Mouse (Mus musculus) intestine, embryonic 14.5 days (tissue): ENCODE measurements at regions not wholly inside any gene's neighbourhood (a gene's known extent, or its start where the extent isn't known, plus 50 kb on each side); places are given as distances from the start of the nearest gene placed in this dataset.

ENCODE experiments used
- ATAC-seq: fragments of 200-750 bp; cut with Nextera tagmentation; replicated peaks from 2 replicates; pipeline ENCODE4 v1.8.0; 2017; ENCODE audit warnings: low read depth, moderate number of reproducible peaks, moderate TSS enrichment, moderate library complexity; ENCODE audit not compliant: low FRiP score, low TSS enrichment
- DNase-seq: peaks from one replicate; pipeline ENCODE4 v3.0.0-alpha.2; 2018; ENCODE audit warnings: low spot score
- H3K27ac ChIP-seq: fragments of 300-500 bp; sonication (generic); 2 replicates; pipeline ENCODE4 v1.5.1; 2014; ENCODE audit warnings: low read depth, mild to moderate bottlenecking, control low read depth
- H3K27me3 ChIP-seq: fragments of 300-500 bp; sonication (generic); replicated peaks from 2 replicates; pipeline ENCODE4 v1.6.1; 2014; ENCODE audit warnings: low read length, control low read depth; ENCODE audit not compliant: control insufficient read depth, insufficient read depth
- H3K36me3 ChIP-seq: fragments of 300-500 bp; sonication (generic); 2 replicates; pipeline ENCODE4 v1.6.1; 2014; ENCODE audit warnings: low read length, control low read depth; ENCODE audit not compliant: control insufficient read depth, insufficient read depth
- H3K4me1 ChIP-seq: fragments of 300-500 bp; sonication (generic); replicated peaks from 2 replicates; pipeline ENCODE4 v1.6.1; 2014; ENCODE audit warnings: low read length, control low read depth, mixed read lengths; ENCODE audit not compliant: control insufficient read depth, insufficient read depth
- H3K4me2 ChIP-seq: fragments of 300-500 bp; sonication (generic); 2 replicates; pipeline ENCODE4 v1.6.1; 2014; ENCODE audit warnings: low read length
- H3K4me3 ChIP-seq: fragments of 300-500 bp; sonication (generic); 2 replicates; pipeline ENCODE4 v1.5.1; 2014; ENCODE audit warnings: low read depth, low read length, control low read depth, mixed read lengths
- H3K9ac ChIP-seq: fragments of 300-500 bp; sonication (generic); 2 replicates; pipeline ENCODE4 v1.6.1; 2014; ENCODE audit warnings: mild to moderate bottlenecking, low read length
- H3K9me3 ChIP-seq: fragments of 300-500 bp; sonication (generic); 2 replicates; pipeline ENCODE4 v1.6.1; 2016; ENCODE audit warnings: low read length, control low read depth; ENCODE audit not compliant: control insufficient read depth
- WGBS: fragments of 180-500 bp; shearing (Covaris S2); extraction: QIAGEN DNeasy Blood & Tissue Kit; methylation state at CpG from one replicate; pipeline ENCODE4 v1.1.7; 2014; 5-methylcytosine and 5-hydroxymethylcytosine counted together

- 63% methylated on average over 5 of the region's 5 CpGs for WGBS
- ATAC-seq (no peak), DNase-seq (no peak)
- Histone ChIP-seq H3K4me3 (no peak overlapping the region), H3K27ac (no peak overlapping the region), H3K9ac (no peak overlapping the region), H3K9me3 (no peaks in the 10 kb centered on the region), H3K27me3 (no peaks in the 10 kb centered on the region), H3K36me3 (no peaks in the 10 kb centered on the region), H3K4me2 (no peak overlapping the region), H3K4me1 (no peaks in the 10 kb centered on the region)
Measured at GRCm38 (mm10) chr3:143475461-143475860, 593.7 kb upstream of the Pkn2 start.

- H3K9ac ChIP-seq: no peak overlapping the region
- no peak for ATAC-seq
- no peaks in the 10 kb centered on the region for H3K27me3 ChIP-seq
- H3K4me3 ChIP-seq: no peak overlapping the region
- H3K4me1 ChIP-seq: no peaks in the 10 kb centered on the region
- no peak for DNase-seq
- H3K4me2 ChIP-seq: no peak overlapping the region
- no peaks in the 10 kb centered on the region for H3K9me3 ChIP-seq
- no peaks in the 10 kb centered on the region for H3K36me3 ChIP-seq
- no peak overlapping the region for H3K27ac ChIP-seq
- WGBS: 65% methylated on average over 7 of the region's 7 CpGs
Measured at GRCm38 (mm10) chr3:143447005-143447709, 565.4 kb upstream of the Pkn2 start.

GRCm38 (mm10) chr3:143417401-143417800, 535.6 kb upstream of the Pkn2 start:
- H3K9me3 ChIP-seq: no peaks in the 10 kb centered on the region
- 74% methylated on average over 6 of the region's 6 CpGs for WGBS

GRCm38 (mm10) chr3:143411655-143412054, 529.9 kb upstream of the Pkn2 start:
- ATAC-seq (no peak), DNase-seq (no peak)
- Histone ChIP-seq H3K36me3 (no peaks in the 10 kb centered on the region), H3K9ac (no peak overlapping the region), H3K4me3 (no peak overlapping the region), H3K4me1 (no peaks in the 10 kb centered on the region), H3K27ac (no peak overlapping the region), H3K4me2 (no peak overlapping the region), H3K27me3 (no peaks in the 10 kb centered on the region), H3K9me3 (no peaks in the 10 kb centered on the region)
- WGBS: 70% methylated on average over 4 of the region's 4 CpGs

More at GRCm38 (mm10) chr3:143417401-143417800, 535.6 kb upstream of the Pkn2 start:
- H3K27me3 ChIP-seq: no peaks in the 10 kb centered on the region
- no peak overlapping the region for H3K4me3 ChIP-seq
- no peak overlapping the region for H3K9ac ChIP-seq
- no peak for ATAC-seq
- no peaks in the 10 kb centered on the region for H3K36me3 ChIP-seq
- H3K27ac ChIP-seq: no peak overlapping the region
- H3K4me2 ChIP-seq: no peak overlapping the region
- no peak for DNase-seq
- H3K4me1 ChIP-seq: no peaks in the 10 kb centered on the region

GRCm38 (mm10) chr3:143398966-143399365, 517.2 kb upstream of the Pkn2 start:
- Histone ChIP-seq H3K27me3 (no peaks in the 10 kb centered on the region), H3K9me3 (no peaks in the 10 kb centered on the region), H3K4me2 (no peak overlapping the region), H3K36me3 (no peaks in the 10 kb centered on the region), H3K4me1 (no peaks in the 10 kb centered on the region; the same call in 1 of the 2 replicates), H3K9ac (no peak overlapping the region), H3K4me3 (no peak overlapping the region), H3K27ac (no peak overlapping the region)
- WGBS: 84% methylated on average over 2 of the region's 2 CpGs
- no peak for DNase-seq
- ATAC-seq: no peak

GRCm38 (mm10) chr3:143384357-143384756, 502.6 kb upstream of the Pkn2 start:
- no peak overlapping the region for H3K9ac ChIP-seq
- no peaks in the 10 kb centered on the region for H3K36me3 ChIP-seq
- DNase-seq: no peak
- H3K9me3 ChIP-seq: no peaks in the 10 kb centered on the region
- WGBS: 85% methylated on average over 1 of the region's 1 CpGs
- H3K27ac ChIP-seq: no peak overlapping the region
- ATAC-seq: no peak
- H3K4me1 ChIP-seq: no peaks in the 10 kb centered on the region
- H3K4me2 ChIP-seq: no peak overlapping the region
- no peaks in the 10 kb centered on the region for H3K27me3 ChIP-seq
- H3K4me3 ChIP-seq: no peak overlapping the region

GRCm38 (mm10) chr3:143379193-143379592, 497.4 kb upstream of the Pkn2 start:
- peak; percentile 87 for DNase-seq
- peak; percentile 74; the same call in 1 of the 2 replicates for ATAC-seq
- Histone ChIP-seq H3K4me3 (no peak overlapping the region), H3K9me3 (no peaks in the 10 kb centered on the region), H3K27me3 (no peaks in the 10 kb centered on the region), H3K27ac (no peak overlapping the region), H3K9ac (no peak overlapping the region), H3K4me2 (no peak overlapping the region), H3K36me3 (no peaks in the 10 kb centered on the region), H3K4me1 (no peaks in the 10 kb centered on the region)
- 7% methylated on average over 13 of the region's 13 CpGs for WGBS

GRCm38 (mm10) chr3:143377446-143377845, 495.6 kb upstream of the Pkn2 start:
- no peak for DNase-seq
- 93% methylated on average over 5 of the region's 5 CpGs for WGBS
- Histone ChIP-seq H3K36me3 (no peaks in the 10 kb centered on the region), H3K9me3 (no peaks in the 10 kb centered on the region), H3K4me1 (no peaks in the 10 kb centered on the region), H3K27me3 (no peaks in the 10 kb centered on the region), H3K4me3 (no peak overlapping the region), H3K27ac (no peak overlapping the region), H3K9ac (no peak overlapping the region), H3K4me2 (no peak overlapping the region)
- ATAC-seq: no peak

- Histone ChIP-seq H3K36me3 (no peaks in the 10 kb centered on the region), H3K4me3 (no peak overlapping the region), H3K9me3 (no peaks in the 10 kb centered on the region), H3K27me3 (no peaks in the 10 kb centered on the region), H3K27ac (no peak overlapping the region), H3K4me1 (no peaks in the 10 kb centered on the region), H3K4me2 (no peak overlapping the region), H3K9ac (no peak overlapping the region)
- ATAC-seq (no peak), DNase-seq (no peak)
- WGBS: 58% methylated on average over 10 of the region's 10 CpGs
Measured at GRCm38 (mm10) chr3:143375527-143376061, 493.8 kb upstream of the Pkn2 start.
